Mouse (Mus musculus): ENCODE results near the gene Gpr137c. TPM values are rescaled to one million over a fixed set of nuclear protein-coding genes. Genes with fewer than 3 reads are reported as not detected.

Gpr137c gene
- polyA plus RNA-seq, 1 experiment from 2014 or later: 15.2 TPM

DNA sequence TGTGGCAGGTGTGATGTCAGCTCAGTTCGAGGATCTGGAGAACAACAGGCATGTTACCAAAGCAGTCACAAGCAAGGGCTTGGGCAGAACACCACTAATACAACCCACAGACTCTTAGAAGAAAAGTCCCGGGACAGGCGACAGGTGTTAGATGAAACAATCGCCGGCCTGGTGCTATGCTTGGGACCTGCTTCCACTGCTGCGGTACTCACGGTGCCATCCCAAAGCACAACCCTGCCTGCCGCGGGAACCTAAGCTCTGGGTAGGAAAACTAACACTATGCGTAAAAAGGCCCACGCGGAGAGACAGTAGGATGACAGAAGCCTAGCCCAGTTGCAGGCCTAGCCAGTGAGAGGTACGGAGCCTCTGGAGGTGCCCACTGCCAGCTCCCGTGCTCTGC is 90.6 kb downstream of the Gpr137c start:
- H3K9me3 ChIP-seq (replicated peaks; ENCODE audit: control insufficient read depth, low read length, poor library complexity, severe bottlenecking): no peaks in the 10 kb centered on the region
- no peak overlapping the region for H3K4me2 ChIP-seq (ENCODE audit: low read length)
- H3K9ac ChIP-seq (ENCODE audit: low read depth, low read length): no peak overlapping the region
- 96% methylated on average over 14 of the region's 14 CpGs for WGBS
- H3K4me3 ChIP-seq (ENCODE audit: low read depth, low read length): no peak overlapping the region
- no peaks in the 10 kb centered on the region for H3K36me3 ChIP-seq (ENCODE audit: control insufficient read depth, insufficient read depth, low read length)
- H3K27me3 ChIP-seq (ENCODE audit: control insufficient read depth, insufficient read depth, low read depth, low read length): no peaks in the 10 kb centered on the region
- peak; percentile 52; the same call in 1 of the 2 replicates for ATAC-seq
- no peaks in the 10 kb centered on the region for H3K4me1 ChIP-seq (ENCODE audit: control insufficient read depth, insufficient read depth, low read length)
- H3K27ac ChIP-seq (ENCODE audit: low read length): no peak overlapping the region

DNA sequence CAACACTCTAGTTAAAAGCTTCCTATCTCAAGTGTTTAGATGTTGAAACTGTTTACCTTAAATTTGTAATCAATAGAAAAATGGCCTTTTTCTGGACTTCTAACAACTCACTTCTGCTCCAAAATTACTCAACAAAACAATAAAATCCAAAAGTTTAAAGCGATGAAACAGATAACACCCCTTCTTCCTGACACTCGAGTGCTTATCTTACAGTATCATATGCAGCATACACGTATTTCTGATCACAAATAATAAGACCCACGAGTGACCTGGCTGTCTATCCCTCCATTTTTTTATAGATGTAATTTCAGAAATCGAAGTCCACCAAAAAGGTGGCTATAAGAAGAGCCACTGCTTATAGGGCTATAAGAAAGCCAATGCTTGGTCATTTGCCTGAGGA is 97.4 kb downstream of the Gpr137c start:
- ATAC-seq: no peak
- WGBS: 79% methylated on average over 5 of the region's 5 CpGs

DNA sequence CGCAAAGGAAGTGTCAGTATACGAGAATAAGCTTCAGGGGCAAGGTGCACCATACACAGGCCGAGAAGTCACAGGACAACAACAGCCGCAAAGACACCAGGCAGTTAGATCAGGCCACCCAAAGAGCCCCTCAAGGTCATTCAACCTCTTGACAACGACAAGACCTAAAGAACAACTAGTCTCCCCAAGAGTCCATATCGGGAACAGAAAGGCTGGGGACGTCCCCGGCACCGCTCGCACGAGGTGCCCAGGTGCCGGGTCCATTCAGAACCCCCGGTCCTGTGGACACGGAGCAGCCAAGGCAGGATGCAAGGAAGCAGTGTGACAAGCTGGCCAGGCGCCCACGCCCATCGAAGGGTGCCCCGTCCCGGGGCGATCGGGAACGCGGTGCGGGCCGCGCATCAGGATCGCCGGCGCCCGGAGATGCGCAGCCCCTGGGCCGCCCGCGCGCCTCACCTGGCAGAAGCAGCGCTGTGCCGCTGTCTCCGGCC is 98.4 kb downstream of the Gpr137c start:
- peak; percentile 22 for ATAC-seq
- under 1% methylated on average over 38 of the region's 38 CpGs for WGBS

More for the DNA sequence above, 97.4 kb downstream of the Gpr137c start:
- no peaks in the 10 kb centered on the region for H3K27me3 ChIP-seq (ENCODE audit: control insufficient read depth, insufficient read depth, low read depth, low read length)
- H3K36me3 ChIP-seq (ENCODE audit: control insufficient read depth, insufficient read depth, low read length): no peaks in the 10 kb centered on the region
- H3K4me2 ChIP-seq (ENCODE audit: low read length): peak overlapping the region; percentile 80
- H3K4me3 ChIP-seq (ENCODE audit: low read depth, low read length): peak overlapping the region; percentile 56
- H3K9me3 ChIP-seq (replicated peaks; ENCODE audit: control insufficient read depth, low read length, poor library complexity, severe bottlenecking): no peaks in the 10 kb centered on the region
- no peak overlapping the region for H3K27ac ChIP-seq (ENCODE audit: low read length)
- peaks cover 19% of the 10 kb centered on the region for H3K4me1 ChIP-seq (ENCODE audit: control insufficient read depth, insufficient read depth, low read length)
- H3K9ac ChIP-seq (ENCODE audit: low read depth, low read length): peak overlapping the region; percentile 95

DNA sequence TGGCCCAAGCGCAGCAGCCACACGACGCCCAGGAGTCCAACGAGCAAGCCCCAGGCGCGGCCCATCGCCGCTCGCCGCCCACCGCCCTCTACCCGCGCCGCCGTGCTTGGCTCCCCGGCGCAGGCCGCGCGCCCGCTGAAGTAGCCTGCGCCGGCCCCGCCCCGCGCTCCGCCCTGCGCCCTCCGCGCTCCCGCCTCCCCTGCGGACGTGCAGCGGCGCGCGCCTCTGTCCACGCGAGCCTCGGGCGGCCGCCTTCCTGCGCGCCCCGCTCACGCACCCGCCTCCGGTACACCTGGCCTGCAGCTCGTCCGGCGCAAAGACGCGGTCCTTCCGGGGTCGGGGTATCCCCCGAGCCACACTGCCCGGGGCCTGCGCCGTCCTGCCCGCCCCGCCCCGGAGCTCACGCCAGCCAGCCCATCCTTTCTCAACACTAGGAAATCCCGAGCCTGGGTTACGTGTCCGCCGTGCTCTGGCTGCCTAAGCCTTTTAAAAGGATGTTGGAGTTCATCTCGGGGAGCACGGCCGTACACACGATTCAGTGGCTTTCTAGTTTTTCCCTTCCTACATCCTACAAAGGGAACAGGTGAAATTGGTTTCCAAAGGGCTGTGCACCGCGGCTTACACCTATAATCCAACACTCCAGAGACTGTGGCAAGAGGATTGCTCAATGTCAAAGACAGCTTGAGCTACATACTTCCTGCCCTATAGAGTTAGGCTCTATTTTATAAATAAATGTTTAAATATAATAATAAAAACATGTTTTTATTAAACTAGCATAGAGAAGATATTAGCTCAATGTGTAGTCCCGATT is 99.1 kb downstream of the Gpr137c start, which contains the start of gene Ero1l:
Gene Ero1l, minus strand, starts transcription at position 346 of the 811 bp plus-strand sequence.
- Histone ChIP-seq H3K9ac (ENCODE audit: low read depth, low read length) (peak within 1 kb of the TSS; percentile 95), H3K4me2 (ENCODE audit: low read length) (peak within 1 kb of the TSS; percentile 80), H3K4me1 (ENCODE audit: control insufficient read depth, insufficient read depth, low read length) (peaks cover 19% of the 10 kb centered on the region), H3K9me3 (replicated peaks; ENCODE audit: control insufficient read depth, low read length, poor library complexity, severe bottlenecking) (no peaks in the 10 kb centered on the region), H3K4me3 (ENCODE audit: low read depth, low read length) (peak within 1 kb of the TSS; percentile 56), H3K27me3 (ENCODE audit: control insufficient read depth, insufficient read depth, low read depth, low read length) (no peaks in the 10 kb centered on the region), H3K27ac (ENCODE audit: low read length) (peak within 1 kb of the TSS; percentile 98), H3K36me3 (ENCODE audit: control insufficient read depth, insufficient read depth, low read length) (no peaks in the 10 kb centered on the region)
- peak; percentile 98 for ATAC-seq
- WGBS: 2% methylated on average over 59 of the region's 74 CpGs

More for the DNA sequence above, 98.4 kb downstream of the Gpr137c start:
- H3K36me3 ChIP-seq (ENCODE audit: control insufficient read depth, insufficient read depth, low read length): no peaks in the 10 kb centered on the region
- peak overlapping the region; percentile 56 for H3K4me3 ChIP-seq (ENCODE audit: low read depth, low read length)
- H3K27ac ChIP-seq (ENCODE audit: low read length): peak overlapping the region; percentile 98
- no peaks in the 10 kb centered on the region for H3K9me3 ChIP-seq (replicated peaks; ENCODE audit: control insufficient read depth, low read length, poor library complexity, severe bottlenecking)
- H3K4me2 ChIP-seq (ENCODE audit: low read length): peak overlapping the region; percentile 80
- no peaks in the 10 kb centered on the region for H3K27me3 ChIP-seq (ENCODE audit: control insufficient read depth, insufficient read depth, low read depth, low read length)
- H3K9ac ChIP-seq (ENCODE audit: low read depth, low read length): peak overlapping the region; percentile 95
- peaks cover 19% of the 10 kb centered on the region for H3K4me1 ChIP-seq (ENCODE audit: control insufficient read depth, insufficient read depth, low read length)

DNA sequence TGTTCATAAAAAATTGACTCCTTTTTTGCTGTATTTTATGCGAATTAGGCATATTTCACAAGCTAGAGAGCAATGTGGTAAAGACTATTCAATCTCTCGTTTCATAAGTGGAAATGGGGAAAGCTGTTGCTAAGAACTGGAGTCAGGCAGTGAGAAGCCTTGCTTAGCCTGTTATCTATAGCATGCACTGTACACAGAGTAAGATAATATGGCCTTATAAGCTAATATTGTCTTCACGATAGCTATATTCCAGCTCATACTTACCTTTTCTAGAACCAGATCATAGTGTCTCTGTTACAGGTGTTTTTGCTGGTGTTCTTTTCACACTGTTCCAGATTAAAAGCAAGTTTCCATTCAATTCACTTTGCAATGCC is 99.7 kb downstream of the Gpr137c start:
- no peaks in the 10 kb centered on the region for H3K36me3 ChIP-seq (ENCODE audit: control insufficient read depth, insufficient read depth, low read length)
- H3K27ac ChIP-seq (ENCODE audit: low read length): peak overlapping the region; percentile 98
- 61% methylated on average over 3 of the region's 3 CpGs for WGBS
- peak overlapping the region; percentile 56; the same call in 1 of the 2 replicates for H3K4me3 ChIP-seq (ENCODE audit: low read depth, low read length)
- H3K9me3 ChIP-seq (replicated peaks; ENCODE audit: control insufficient read depth, low read length, poor library complexity, severe bottlenecking): no peaks in the 10 kb centered on the region
- H3K4me2 ChIP-seq (ENCODE audit: low read length): peak overlapping the region; percentile 80; the same call in 1 of the 2 replicates
- 0 out of 2 replicates have a peak overlapping the region, but pooled peaks have one; percentile 6 for H3K9ac ChIP-seq (ENCODE audit: low read depth, low read length)
- peaks cover 19% of the 10 kb centered on the region for H3K4me1 ChIP-seq (ENCODE audit: control insufficient read depth, insufficient read depth, low read length)
- H3K27me3 ChIP-seq (ENCODE audit: control insufficient read depth, insufficient read depth, low read depth, low read length): no peaks in the 10 kb centered on the region
- no peak for ATAC-seq

DNA sequence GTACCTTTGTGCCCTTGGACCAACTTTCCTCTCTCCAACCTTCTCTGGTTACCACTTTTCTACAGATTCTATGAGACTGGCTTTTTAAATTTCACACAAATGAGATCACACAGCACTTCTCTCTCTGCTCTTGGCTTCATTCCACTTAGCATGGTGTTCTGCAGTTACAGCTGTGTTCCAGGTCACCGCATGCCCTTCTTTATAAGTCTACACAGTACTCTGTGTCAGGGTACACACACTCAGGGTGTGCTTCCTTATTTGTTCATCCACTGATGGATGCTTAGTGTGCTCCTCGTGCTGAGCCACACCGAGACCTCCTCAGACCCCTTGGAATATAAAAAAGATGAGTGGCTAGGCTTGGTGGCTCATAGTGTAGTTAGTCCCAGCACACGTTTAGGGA is 100.6 kb downstream of the Gpr137c start:
- ATAC-seq: no peak
- Histone ChIP-seq H3K4me3 (ENCODE audit: low read depth, low read length) (no peak overlapping the region), H3K4me1 (ENCODE audit: control insufficient read depth, insufficient read depth, low read length) (peaks cover 19% of the 10 kb centered on the region), H3K9me3 (replicated peaks; ENCODE audit: control insufficient read depth, low read length, poor library complexity, severe bottlenecking) (no peaks in the 10 kb centered on the region), H3K4me2 (ENCODE audit: low read length) (no peak overlapping the region), H3K27me3 (ENCODE audit: control insufficient read depth, insufficient read depth, low read depth, low read length) (no peaks in the 10 kb centered on the region), H3K27ac (ENCODE audit: low read length) (no peak overlapping the region), H3K9ac (ENCODE audit: low read depth, low read length) (no peak overlapping the region), H3K36me3 (ENCODE audit: control insufficient read depth, insufficient read depth, low read length) (no peaks in the 10 kb centered on the region)
- 85% methylated on average over 4 of the region's 4 CpGs for WGBS

DNA sequence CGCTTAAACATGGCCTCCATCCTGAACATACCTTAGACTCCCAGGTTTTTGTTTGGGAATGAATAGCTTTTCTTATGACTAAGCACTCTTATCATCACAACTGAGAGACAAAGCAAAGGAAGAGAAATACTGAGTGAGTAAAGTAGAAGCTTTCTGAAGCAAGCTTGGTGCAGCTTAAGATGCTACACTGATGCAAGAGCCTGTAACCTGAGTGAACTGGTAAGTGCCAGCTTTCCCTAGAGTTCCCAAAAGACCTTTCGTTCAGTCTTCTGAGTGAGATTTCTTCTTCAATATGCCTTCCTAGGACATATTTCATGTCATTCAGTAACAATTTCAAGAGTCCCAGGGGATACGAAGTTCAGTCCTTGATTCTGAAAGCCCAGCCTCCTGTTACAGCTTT is 101.5 kb downstream of the Gpr137c start:
- H3K27me3 ChIP-seq (ENCODE audit: control insufficient read depth, insufficient read depth, low read depth, low read length): no peaks in the 10 kb centered on the region
- ATAC-seq: no peak
- H3K27ac ChIP-seq (ENCODE audit: low read length): no peak overlapping the region
- H3K4me2 ChIP-seq (ENCODE audit: low read length): no peak overlapping the region
- H3K4me1 ChIP-seq (ENCODE audit: control insufficient read depth, insufficient read depth, low read length): peaks cover 9% of the 10 kb centered on the region
- no peaks in the 10 kb centered on the region for H3K9me3 ChIP-seq (replicated peaks; ENCODE audit: control insufficient read depth, low read length, poor library complexity, severe bottlenecking)
- no peak overlapping the region for H3K9ac ChIP-seq (ENCODE audit: low read depth, low read length)
- no peak overlapping the region for H3K4me3 ChIP-seq (ENCODE audit: low read depth, low read length)
- no peaks in the 10 kb centered on the region for H3K36me3 ChIP-seq (ENCODE audit: control insufficient read depth, insufficient read depth, low read length)
- 91% methylated on average over 3 of the region's 3 CpGs for WGBS

DNA sequence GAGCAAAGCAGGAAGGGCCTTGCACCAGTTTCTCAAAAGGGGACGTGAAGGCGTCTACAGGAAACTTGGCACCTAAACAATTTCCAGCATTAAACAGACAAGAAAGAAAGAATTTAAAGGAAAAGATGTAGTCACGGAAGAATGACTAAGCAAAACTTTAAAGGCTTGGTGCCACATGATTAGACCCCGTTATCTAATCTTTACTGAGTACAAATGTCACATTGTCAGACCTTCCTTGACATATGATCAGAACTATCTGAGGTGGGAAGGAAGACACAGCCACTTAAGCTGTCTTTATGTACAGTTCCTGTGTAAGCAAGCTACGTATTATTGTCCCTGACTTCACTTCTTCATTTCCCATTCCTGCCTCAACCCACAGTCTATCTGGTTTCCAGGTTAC is 102.1 kb downstream of the Gpr137c start:
- Histone ChIP-seq H3K4me3 (ENCODE audit: low read depth, low read length) (no peak overlapping the region), H3K4me1 (ENCODE audit: control insufficient read depth, insufficient read depth, low read length) (peaks cover 5% of the 10 kb centered on the region), H3K9ac (ENCODE audit: low read depth, low read length) (no peak overlapping the region), H3K36me3 (ENCODE audit: control insufficient read depth, insufficient read depth, low read length) (no peaks in the 10 kb centered on the region), H3K9me3 (replicated peaks; ENCODE audit: control insufficient read depth, low read length, poor library complexity, severe bottlenecking) (no peaks in the 10 kb centered on the region), H3K27ac (ENCODE audit: low read length) (no peak overlapping the region), H3K4me2 (ENCODE audit: low read length) (no peak overlapping the region), H3K27me3 (ENCODE audit: control insufficient read depth, insufficient read depth, low read depth, low read length) (no peaks in the 10 kb centered on the region)
- WGBS: 81% methylated on average over 5 of the region's 5 CpGs
- no peak for ATAC-seq

DNA sequence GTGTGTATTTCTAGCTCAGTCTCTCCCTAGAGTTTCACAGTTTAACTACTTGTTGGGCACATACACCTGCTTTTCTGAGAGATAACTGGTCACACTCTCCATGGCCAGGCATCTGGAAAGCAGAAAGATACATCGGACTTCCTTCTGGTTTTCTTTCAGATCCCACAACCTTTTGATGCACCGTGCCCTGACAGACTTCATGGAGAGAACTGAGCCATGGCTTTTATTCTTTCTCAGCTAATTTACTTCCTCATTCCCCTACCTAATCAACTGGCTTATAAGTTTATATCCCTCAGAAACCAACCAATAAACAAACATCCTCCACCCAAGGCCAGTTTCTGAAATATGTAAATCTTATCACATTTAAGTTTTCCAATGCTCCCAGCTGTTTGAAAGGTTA is 102.9 kb downstream of the Gpr137c start:
- Histone ChIP-seq H3K9me3 (replicated peaks; ENCODE audit: control insufficient read depth, low read length, poor library complexity, severe bottlenecking) (no peaks in the 10 kb centered on the region), H3K4me3 (ENCODE audit: low read depth, low read length) (no peak overlapping the region), H3K36me3 (ENCODE audit: control insufficient read depth, insufficient read depth, low read length) (no peaks in the 10 kb centered on the region), H3K27me3 (ENCODE audit: control insufficient read depth, insufficient read depth, low read depth, low read length) (no peaks in the 10 kb centered on the region), H3K9ac (ENCODE audit: low read depth, low read length) (no peak overlapping the region), H3K27ac (ENCODE audit: low read length) (no peak overlapping the region), H3K4me1 (ENCODE audit: control insufficient read depth, insufficient read depth, low read length) (no peaks in the 10 kb centered on the region; the same call in 1 of the 2 replicates), H3K4me2 (ENCODE audit: low read length) (no peak overlapping the region)
- ATAC-seq: no peak
- WGBS: 92% methylated on average over 2 of the region's 2 CpGs
